Mouse (Mus musculus): ENCODE measurements at regions not wholly inside any gene's neighbourhood (a gene's known extent, or its start where the extent isn't known, plus 50 kb on each side); places are given as distances from the start of the nearest gene placed in this dataset.

- ATAC-seq (no peak), DNase-seq (no peak)
- Histone ChIP-seq H3K9me3 (ENCODE audit: low read length) (no peaks in the 10 kb centered on the region), H3K27ac (ENCODE audit: low read depth) (no peak overlapping the region), H3K9ac (replicated peaks) (no peak overlapping the region), H3K27me3 (ENCODE audit: insufficient read depth, low read length) (no peaks in the 10 kb centered on the region), H3K4me3 (ENCODE audit: low read depth, low read length) (no peak overlapping the region), H3K36me3 (replicated peaks; ENCODE audit: insufficient read depth, low read length) (no peaks in the 10 kb centered on the region), H3K4me1 (ENCODE audit: insufficient read depth) (no peaks in the 10 kb centered on the region), H3K4me2 (ENCODE audit: low read depth, low read length) (no peak overlapping the region)
- 69% methylated on average over 8 of the region's 8 CpGs for WGBS (ENCODE audit: insufficient replicate concordance)
- TF ChIP-seq CTCF (IDR thresholded peaks at IDR 0.05; ENCODE audit: low read depth): no peak
- no peak for TF ChIP-seq EP300 (IDR thresholded peaks at IDR 0.05; ENCODE audit: low read depth)
These were observed 111.3 kb upstream of the Gmds start for GRCm38 (mm10) chr13:32449710-32450417.

- ATAC-seq: no peak
- TF ChIP-seq CTCF (IDR thresholded peaks at IDR 0.05; ENCODE audit: low read depth): no peak
- TF ChIP-seq EP300 (IDR thresholded peaks at IDR 0.05; ENCODE audit: low read depth): no peak
- no peak overlapping the region for H3K4me3 ChIP-seq (ENCODE audit: low read depth, low read length)
- no peak for DNase-seq
- no peaks in the 10 kb centered on the region for H3K27me3 ChIP-seq (ENCODE audit: insufficient read depth, low read length)
- no peaks in the 10 kb centered on the region for H3K9me3 ChIP-seq (ENCODE audit: low read length)
- no peak overlapping the region for H3K27ac ChIP-seq (ENCODE audit: low read depth)
- no peak overlapping the region for H3K4me2 ChIP-seq (ENCODE audit: low read depth, low read length)
- no peaks in the 10 kb centered on the region for H3K36me3 ChIP-seq (replicated peaks; ENCODE audit: insufficient read depth, low read length)
- WGBS (ENCODE audit: insufficient replicate concordance): 37% methylated on average over 3 of the region's 3 CpGs
- H3K9ac ChIP-seq (replicated peaks): no peak overlapping the region
- no peaks in the 10 kb centered on the region for H3K4me1 ChIP-seq (ENCODE audit: insufficient read depth)
These were observed 106.0 kb upstream of the Gmds start for GRCm38 (mm10) chr13:32444531-32444930.

GRCm38 (mm10) chr13:32442025-32442424 lies 103.5 kb upstream of the Gmds start:
- H3K9ac ChIP-seq (replicated peaks): no peak overlapping the region
- DNase-seq (no peak), ATAC-seq (no peak)
- no peak for TF ChIP-seq CTCF (IDR thresholded peaks at IDR 0.05; ENCODE audit: low read depth)
- TF ChIP-seq EP300 (IDR thresholded peaks at IDR 0.05; ENCODE audit: low read depth): no peak
- no peak overlapping the region for H3K27ac ChIP-seq (ENCODE audit: low read depth)
- H3K36me3 ChIP-seq (replicated peaks; ENCODE audit: insufficient read depth, low read length): no peaks in the 10 kb centered on the region
- 82% methylated on average over 13 of the region's 13 CpGs for WGBS (ENCODE audit: insufficient replicate concordance)
- no peak overlapping the region for H3K4me3 ChIP-seq (ENCODE audit: low read depth, low read length)
- no peaks in the 10 kb centered on the region for H3K4me1 ChIP-seq (ENCODE audit: insufficient read depth)
- no peaks in the 10 kb centered on the region for H3K9me3 ChIP-seq (ENCODE audit: low read length)
- no peak overlapping the region for H3K4me2 ChIP-seq (ENCODE audit: low read depth, low read length)
- no peaks in the 10 kb centered on the region for H3K27me3 ChIP-seq (ENCODE audit: insufficient read depth, low read length)

GRCm38 (mm10) chr13:32435136-32435535 lies 96.6 kb upstream of the Gmds start:
- Histone ChIP-seq H3K36me3 (replicated peaks; ENCODE audit: insufficient read depth, low read length) (no peaks in the 10 kb centered on the region), H3K9me3 (ENCODE audit: low read length) (no peaks in the 10 kb centered on the region), H3K27ac (ENCODE audit: low read depth) (no peak overlapping the region), H3K9ac (replicated peaks) (no peak overlapping the region), H3K4me2 (ENCODE audit: low read depth, low read length) (no peak overlapping the region), H3K4me3 (ENCODE audit: low read depth, low read length) (no peak overlapping the region), H3K4me1 (ENCODE audit: insufficient read depth) (no peaks in the 10 kb centered on the region), H3K27me3 (ENCODE audit: insufficient read depth, low read length) (no peaks in the 10 kb centered on the region)
- no peak for ATAC-seq
- no peak for DNase-seq
- 68% methylated on average over 5 of the region's 5 CpGs for WGBS (ENCODE audit: insufficient replicate concordance)
- TF ChIP-seq CTCF (IDR thresholded peaks at IDR 0.05; ENCODE audit: low read depth) (no peak), EP300 (IDR thresholded peaks at IDR 0.05; ENCODE audit: low read depth) (no peak)

- Histone ChIP-seq H3K4me1 (ENCODE audit: insufficient read depth) (no peaks in the 10 kb centered on the region), H3K36me3 (replicated peaks; ENCODE audit: insufficient read depth, low read length) (no peaks in the 10 kb centered on the region), H3K27ac (ENCODE audit: low read depth) (no peak overlapping the region), H3K9me3 (ENCODE audit: low read length) (no peaks in the 10 kb centered on the region), H3K9ac (replicated peaks) (no peak overlapping the region), H3K4me2 (ENCODE audit: low read depth, low read length) (no peak overlapping the region), H3K27me3 (ENCODE audit: insufficient read depth, low read length) (no peaks in the 10 kb centered on the region), H3K4me3 (ENCODE audit: low read depth, low read length) (no peak overlapping the region)
- 61% methylated on average over 3 of the region's 3 CpGs for WGBS (ENCODE audit: insufficient replicate concordance)
- no peak for DNase-seq
- TF ChIP-seq CTCF (IDR thresholded peaks at IDR 0.05; ENCODE audit: low read depth) (no peak), EP300 (IDR thresholded peaks at IDR 0.05; ENCODE audit: low read depth) (no peak)
- no peak for ATAC-seq
These were observed 89.9 kb upstream of the Gmds start for GRCm38 (mm10) chr13:32428482-32428881.

- Histone ChIP-seq H3K9ac (replicated peaks) (no peak overlapping the region), H3K4me2 (ENCODE audit: low read depth, low read length) (no peak overlapping the region), H3K4me3 (ENCODE audit: low read depth, low read length) (no peak overlapping the region), H3K9me3 (ENCODE audit: low read length) (no peaks in the 10 kb centered on the region), H3K4me1 (ENCODE audit: insufficient read depth) (no peaks in the 10 kb centered on the region), H3K27me3 (ENCODE audit: insufficient read depth, low read length) (no peaks in the 10 kb centered on the region), H3K36me3 (replicated peaks; ENCODE audit: insufficient read depth, low read length) (no peaks in the 10 kb centered on the region), H3K27ac (ENCODE audit: low read depth) (no peak overlapping the region)
- TF ChIP-seq CTCF (IDR thresholded peaks at IDR 0.05; ENCODE audit: low read depth) (no peak), EP300 (IDR thresholded peaks at IDR 0.05; ENCODE audit: low read depth) (no peak)
- no peak for ATAC-seq
- WGBS (ENCODE audit: insufficient replicate concordance): 80% methylated on average over 13 of the region's 13 CpGs
- DNase-seq: no peak
These were observed 88.4 kb upstream of the Gmds start for GRCm38 (mm10) chr13:32426906-32427305.

All from liver, postnatal 0 days (tissue).